Mouse (Mus musculus): ENCODE results near the gene Fam120a.

Fam120a gene

DNA sequence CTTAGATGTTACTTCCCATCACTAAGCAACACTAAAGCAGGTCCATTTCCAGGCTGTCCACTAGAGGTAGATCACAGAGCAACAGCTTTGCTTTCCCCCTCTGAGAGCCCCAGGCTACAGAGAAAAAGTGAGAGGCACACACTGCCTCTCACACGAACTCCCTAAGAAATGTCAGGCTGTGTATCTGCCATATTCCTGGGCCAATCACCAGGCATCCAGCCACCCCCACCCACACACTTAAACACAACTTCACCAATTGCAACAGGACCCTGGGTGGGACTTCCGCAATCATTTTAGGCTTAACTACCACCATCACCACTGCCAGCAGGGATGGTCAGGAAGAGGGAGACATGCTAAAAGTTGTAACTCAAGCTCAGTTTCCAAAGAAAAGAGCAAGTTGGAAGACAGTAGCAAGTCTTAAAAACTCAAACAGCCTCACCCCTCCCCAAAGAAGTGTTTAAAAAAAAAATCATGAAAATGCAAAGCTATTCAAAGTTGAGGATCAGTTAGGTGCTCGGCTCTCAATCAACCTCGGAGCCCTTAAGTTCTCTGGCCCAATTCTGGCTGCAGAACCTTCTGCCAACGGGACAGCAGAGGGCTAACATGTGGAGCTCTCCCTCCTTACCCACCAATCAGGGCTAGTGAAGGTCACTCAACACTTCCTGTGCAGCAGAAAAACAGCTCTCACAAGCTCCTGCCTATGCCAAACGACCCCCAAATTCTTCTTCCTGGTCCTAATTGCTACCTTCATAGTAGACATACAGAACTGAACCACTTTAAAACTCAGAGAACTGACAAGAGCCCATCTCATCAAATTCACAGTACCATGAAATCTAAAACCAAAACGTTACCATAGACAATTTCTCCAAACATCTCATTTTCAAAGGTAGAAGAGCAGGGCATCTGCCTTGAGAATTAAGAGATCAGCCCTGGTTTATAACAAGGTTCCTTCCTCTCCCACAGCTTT, 2.0 kb downstream of the Fam120a start:
- in situ Hi-C loops (cut with MseI, MboI): no loop called here

DNA sequence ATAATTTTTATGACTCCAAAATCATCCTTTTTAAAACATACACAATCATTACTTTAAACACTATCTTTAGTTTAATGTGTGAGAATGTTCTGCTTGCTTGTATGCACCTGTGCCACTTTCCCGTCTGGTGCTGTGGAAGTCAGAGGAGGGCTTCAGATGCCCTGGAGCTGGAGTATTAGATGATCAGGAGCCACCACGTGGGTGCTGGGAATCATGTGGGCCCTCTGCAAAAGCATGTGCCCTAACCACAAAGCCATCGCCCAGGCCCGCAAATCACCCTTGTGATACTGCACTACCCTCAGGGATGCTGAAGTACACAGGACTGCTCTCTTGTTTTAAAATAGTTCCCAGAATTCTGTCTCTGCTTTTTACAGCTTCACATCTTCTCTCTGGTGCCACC, 3.0 kb downstream of the Fam120a start:
- in situ Hi-C loops (cut with MseI, MboI): no loop called here

DNA sequence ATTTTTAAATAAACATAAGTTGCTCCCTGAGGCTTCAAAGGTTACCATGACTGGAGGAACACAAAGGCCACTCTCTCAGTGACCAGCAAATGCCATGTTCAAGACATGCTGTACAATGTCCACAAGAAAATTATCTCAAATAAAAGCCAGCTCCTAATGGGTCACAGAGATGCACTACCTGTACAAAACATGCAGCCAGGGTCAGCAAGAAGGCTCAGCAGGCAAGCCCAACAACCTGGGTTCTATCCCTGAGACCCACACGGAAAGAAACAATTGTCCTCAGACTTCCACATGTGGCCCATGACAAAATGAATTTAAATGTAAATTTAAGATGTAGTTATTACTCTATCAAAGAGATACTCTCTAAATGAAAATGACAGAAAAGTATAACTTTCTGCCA, 4.7 kb downstream of the Fam120a start:
- in situ Hi-C loops (cut with MseI, MboI): no loop called here

DNA sequence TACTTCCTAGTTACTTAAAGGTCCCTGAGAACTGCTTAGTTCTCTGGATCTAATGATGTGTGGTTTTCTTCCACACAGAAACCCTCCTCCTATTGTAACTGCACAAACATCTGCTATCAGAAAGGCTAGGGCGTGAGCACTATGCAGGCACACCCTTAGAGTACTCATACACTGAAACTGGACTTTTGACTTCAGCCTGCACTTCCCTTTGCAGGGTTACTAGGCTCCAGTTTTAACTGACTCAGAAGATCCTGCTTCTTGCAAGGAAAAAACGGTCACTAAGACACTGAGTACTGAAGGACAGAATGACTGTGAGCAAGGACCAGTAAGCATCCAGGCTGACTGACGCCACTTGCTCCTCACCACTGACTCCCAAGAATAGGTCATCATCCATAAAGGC, 5.3 kb downstream of the Fam120a start:
- in situ Hi-C loops (cut with MseI, MboI): no loop called here

DNA sequence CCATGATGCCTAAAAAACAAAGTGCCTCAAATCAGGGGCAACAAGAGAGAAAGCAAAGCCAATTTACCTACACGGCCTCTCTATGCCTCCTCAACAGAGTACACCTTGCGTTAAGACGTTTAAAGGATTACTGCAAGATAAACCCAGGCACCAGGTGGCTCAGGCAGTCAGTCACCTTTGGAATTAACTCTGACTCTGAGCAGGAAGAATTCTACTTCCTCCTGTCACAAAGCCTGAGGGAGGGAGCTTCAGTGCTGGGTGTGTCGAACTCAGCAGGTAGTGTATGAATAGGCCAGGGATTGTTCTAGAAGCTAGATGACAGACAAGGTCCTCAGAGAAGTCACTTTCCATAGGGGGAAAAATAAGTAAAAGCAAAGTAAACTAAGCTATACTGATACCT, 9.2 kb downstream of the Fam120a start:
- in situ Hi-C loops (cut with MseI, MboI): no loop called here

DNA sequence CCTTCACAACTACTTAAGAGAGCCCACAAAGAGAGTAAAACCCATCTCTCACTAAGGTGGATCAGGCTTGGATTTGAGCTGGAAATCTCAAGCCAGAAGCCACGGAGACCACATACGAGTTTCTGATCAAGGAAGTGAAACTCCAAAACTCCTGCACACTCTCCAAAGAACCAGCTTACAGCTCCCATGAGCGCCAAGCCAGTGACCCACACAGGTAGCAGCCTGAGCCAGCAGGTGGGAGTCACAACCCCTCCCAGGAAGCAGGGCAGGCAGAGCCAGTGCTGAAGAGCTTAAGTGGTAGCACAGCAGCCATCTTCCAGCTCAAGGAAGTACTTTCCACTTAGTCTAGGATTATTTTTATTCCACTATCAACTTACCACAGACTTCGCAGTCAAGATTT, 13.0 kb downstream of the Fam120a start:
- in situ Hi-C loops (cut with MseI, MboI): no loop called here

DNA sequence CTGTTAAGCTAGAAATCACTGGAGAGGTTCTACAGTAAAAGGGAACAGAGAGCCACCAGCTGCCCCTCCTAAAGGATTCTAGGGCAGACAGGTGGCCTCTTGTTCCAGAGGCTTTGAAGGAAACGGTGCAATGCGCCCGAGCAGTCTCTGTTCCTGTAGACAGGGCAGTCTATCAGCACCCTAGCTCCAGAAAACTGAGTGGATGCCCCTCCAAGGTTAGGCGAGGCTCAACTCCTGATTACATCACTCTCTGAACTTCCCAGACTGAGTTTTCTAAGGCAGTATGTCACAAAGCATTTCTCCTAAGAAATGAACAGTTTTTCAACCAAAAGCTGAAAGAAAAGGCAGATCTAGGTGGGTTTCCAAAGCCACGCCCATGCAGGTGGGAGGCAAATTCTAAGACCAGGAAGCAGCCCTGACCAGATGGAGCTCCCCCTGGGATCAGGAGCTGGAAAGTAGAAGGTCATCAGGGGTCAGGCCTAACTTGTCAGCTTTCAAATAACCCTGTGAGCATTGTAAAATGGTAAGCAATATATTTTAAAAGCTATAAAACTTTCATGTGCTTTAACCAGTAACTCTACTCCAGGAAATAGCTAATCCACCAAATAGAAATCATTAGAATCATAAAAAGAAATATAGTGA, 17.1 kb downstream of the Fam120a start:
- in situ Hi-C loops (cut with MseI, MboI): no loop called here

DNA sequence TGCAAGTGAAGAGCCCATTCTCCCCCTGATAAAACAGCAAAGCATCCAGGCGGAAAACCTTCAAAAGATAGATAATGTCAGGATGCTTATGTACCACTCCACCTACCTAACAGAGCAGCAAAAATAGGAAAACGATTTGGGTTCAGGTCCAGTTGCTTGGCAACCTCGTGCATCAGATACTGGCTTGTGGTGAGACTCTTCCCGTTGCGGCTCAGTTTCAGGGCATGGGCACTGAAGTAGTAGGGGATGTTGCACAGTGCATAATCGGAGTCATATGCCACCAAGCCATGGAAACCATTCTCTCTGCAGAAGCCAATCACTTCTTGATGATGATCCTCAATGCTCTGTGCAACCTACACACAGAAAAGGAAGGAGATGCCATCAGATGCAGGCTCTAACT, 18.9 kb downstream of the Fam120a start:
- in situ Hi-C loops (cut with MseI, MboI): no loop called here

DNA sequence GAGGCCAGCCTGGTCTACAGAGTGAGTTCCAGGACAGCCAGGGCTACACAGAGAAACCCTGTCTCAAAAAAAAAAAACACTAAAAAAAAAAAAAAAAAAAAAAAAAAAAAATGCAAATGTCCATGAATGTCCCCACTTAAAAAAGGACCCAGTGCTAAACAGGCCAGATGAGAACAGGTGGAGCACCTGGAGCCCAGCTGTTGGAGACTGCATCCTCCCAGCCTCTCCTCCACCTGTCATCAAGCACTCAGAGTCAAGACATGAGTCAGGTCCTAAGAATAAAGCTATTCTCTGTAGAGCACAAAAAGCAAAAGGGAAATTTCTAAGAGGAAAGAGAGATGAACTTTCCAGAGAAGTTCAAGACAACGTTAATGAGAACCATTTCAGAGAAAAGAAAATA, 23.2 kb downstream of the Fam120a start:
- in situ Hi-C loops (cut with MseI, MboI): no loop called here

DNA sequence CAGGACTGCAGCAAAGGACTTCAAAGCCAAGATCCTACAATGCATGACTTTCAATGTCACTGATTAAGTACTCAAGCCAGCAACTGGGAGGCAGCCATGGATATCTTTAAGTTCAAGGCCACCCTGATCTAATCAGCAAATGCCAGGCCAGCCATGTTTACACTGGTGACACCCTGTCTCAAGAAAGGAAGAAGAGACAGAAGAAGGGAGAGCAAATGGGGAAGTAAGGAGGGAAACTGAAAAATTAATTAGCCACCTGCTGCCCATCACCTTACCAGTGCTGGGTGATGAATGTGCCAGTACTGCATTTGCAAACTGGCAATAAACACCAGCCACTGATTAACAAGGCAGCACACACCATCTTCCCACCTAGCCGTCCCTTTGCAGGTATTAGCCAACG, 25.3 kb downstream of the Fam120a start:
- in situ Hi-C loops (cut with MseI, MboI): no loop called here

DNA sequence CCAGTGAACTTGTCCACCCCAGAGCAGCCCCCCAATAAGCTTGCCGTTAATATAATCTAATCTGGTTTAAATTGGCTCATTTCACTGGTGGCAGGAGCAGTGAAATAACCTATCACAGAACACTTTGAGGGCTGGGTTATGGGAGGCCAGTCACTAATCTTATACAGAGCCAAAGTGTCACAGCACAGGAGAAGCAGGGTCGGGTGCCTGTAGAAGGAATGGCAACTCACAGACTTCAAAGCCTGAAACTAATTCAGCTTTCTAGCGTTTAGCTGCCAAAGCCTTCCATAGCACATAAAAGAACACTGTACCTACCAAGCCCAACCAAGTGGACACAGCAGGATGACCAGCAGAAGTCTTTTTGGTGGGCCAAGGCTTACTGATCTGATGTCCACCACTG, 26.0 kb downstream of the Fam120a start:
- in situ Hi-C loops (cut with MseI, MboI): no loop called here

DNA sequence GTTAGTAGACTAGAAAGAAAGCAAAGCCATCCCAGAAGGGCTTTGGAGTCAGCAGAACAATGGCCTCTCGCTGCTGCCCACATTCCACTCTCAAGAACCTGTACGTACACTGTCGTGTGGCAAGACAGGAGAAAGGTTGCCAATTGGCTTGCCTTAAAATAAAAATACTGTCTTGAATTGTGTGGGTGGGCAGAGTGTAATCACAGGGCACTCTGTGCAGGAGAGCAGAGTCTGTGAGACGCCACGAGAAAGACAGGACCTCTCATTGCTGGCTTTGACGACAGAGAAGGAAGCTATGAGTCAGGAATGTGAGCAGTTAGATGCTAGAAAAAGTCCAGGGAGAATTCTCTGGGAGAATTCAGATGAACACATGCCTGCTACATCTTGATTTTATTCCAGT, 33.2 kb downstream of the Fam120a start:
- in situ Hi-C loops (cut with MseI, MboI): no loop called here

DNA sequence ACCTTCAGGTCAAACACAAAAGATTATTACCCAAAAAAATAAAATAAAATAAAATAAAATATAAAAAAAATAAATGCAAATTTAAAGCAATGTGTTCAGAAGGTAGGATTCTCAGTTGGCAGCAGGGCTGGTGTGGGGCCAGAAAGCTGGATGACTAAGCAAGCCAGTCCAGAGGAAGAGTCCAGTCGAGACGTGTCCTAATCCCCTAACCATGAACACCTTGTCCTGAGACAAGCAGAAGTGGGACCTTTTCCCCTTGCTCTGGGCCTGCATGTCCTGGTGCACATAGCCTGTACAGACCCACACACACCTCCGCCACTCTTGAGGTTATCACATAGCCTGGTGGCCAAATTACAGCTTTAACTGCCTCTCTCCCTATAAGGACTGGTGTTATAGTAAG, 35.1 kb downstream of the Fam120a start:
- in situ Hi-C loops (cut with MseI, MboI): no loop called here

DNA sequence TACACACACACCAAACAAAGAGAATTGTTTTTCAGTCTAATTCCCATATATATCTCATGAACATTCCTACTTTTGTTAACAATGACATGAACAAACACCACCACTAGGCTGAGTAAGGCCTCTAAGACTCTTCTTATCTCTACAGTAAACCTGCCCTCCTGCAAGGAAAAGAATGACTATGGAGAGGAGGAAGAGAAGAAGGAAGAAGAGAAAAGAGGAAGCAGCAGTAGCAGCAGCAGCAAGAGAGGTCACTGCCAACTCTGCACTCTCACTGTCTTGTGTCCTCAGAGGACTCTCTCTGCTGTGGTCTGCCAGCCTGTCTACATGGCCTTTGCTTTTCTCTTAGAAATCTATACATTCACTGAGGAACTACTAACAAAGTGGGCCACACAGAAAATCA, 36.1 kb downstream of the Fam120a start:
- in situ Hi-C loops (cut with MseI, MboI): no loop called here

DNA sequence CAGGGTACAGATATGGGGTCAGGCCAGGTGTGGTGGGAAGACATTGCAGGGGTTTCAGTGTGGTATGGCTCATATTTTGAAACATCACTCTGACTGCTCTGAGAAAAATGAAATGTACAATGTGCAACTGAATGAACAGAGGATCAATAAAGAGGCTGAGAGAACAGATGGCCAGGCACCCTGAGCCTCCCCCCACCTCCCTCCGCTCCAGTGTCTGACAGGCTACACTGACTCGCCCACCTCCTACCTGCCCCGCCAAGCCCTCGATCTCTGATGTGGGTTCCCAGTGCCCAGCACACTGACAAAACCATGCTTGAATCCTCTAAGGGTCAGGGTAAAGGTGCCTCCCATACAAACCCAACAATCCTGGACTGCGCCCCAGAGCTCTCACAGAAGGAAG, 36.6 kb downstream of the Fam120a start:
- in situ Hi-C loops (cut with MseI, MboI): no loop called here

DNA sequence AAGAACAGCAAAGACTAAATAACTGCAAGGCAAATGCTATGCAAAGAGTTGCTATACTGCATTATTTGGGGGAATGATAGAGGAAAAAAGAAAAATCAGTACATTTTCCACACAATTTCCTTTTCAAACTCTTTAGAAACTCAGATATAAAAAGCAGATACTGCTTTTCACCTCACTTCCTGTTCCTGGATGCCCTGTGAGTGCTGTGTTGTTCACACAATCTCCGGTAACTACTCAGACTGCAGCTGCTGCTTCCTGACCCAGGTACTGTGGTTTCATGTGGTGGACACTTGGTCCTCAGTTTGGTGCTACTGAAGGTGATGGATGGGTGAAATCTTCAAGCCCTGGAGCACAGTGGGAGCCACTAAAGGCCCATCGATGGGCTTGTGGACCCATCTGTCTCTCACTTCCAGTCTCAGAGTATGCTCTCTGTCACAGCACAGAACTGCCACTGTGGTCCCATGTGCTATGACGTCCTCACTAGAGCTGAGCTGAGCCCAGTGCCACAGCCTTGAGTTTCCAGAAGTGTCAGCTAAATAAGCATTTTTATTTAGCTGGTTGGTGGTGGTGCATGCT, 38.2 kb downstream of the Fam120a start:
- in situ Hi-C loops (cut with MseI, MboI): no loop called here

DNA sequence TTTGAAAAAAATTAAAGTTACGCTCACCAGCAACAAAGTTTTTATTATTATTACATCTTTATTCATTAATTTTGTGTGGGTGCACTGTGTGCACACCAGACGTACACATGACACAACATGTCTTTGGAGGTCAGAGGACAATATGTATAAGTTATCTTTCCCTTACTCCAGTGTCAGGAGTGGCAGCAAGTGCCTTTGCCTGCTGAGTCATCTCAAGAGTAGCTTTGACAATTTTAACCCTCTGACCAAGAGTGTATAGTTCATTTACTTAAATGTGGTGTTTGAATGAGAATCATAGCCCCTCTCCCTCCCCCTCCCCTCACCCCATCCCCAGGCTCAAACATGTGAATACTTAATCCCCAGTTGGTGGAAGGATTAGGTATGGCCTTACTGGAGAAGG, 40.2 kb downstream of the Fam120a start:
- in situ Hi-C loops (cut with MseI, MboI): no loop called here

DNA sequence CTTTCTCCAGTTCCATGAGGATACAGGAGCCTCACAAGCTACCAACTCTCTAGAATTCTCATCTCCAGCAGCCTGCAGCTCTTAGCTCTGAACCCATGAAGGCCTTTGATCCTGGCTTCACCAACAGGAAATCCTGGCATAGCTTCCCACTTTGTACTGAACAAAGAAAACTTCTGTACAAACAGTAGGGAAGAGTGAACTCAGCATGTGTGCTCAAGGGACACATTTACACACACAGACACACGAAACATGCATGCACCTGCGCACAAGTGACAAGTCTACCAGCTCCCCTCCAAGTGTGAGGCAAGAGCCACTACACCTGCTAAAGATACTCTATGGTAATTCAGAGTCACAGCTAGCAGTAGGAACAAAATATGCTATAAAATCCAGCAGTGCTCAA, 45.1 kb downstream of the Fam120a start:
- in situ Hi-C loops (cut with MseI, MboI): no loop called here

DNA sequence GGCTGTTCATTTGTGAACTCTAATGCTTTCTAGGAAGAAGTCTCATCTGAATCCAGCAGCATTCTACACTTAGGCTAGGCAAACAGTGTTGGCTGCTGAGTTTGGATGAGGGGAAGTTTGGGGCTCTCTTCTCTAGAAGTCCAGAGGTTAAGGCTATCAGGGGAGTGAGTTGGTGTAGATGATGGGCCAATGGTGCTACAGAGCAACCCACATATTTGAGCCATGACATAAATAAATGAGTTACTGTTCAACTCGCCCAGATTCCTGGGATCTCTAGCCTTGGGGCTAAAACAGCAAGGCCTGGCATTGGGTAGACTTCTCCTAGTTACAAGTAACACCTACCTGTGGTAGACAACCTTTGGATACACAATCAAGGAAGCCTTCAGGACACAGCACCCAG, 46.6 kb downstream of the Fam120a start:
- in situ Hi-C loops (cut with MseI, MboI): no loop called here

DNA sequence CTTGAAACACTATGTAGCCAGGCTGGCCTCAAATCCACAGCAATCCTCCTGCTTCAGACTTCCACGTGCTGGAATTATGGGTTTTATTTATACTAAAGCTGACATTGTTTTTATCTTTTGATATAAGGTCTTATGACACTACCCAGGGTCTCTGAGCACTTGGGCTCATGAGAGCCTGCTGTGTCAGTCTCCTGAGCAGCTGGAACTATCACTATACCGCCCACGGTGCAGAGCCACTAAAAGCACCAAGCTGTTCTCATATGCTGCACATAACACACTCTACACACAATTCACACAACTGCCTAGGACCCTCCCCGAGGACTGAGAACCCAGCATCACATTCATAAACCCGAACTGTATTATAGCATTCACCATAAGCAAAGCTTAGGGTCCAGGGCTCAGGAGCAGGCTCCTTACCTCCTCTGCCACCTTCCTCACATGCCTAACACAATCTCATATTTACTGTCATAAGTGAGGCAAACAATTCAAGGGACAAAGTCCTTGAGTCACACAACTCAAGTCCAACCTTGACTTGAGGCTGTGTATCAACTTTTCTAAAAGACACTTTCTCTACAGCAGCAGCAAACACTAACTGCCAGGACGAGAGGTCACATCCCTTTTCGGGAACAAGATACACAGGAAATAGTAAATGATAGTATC, 47.9 kb downstream of the Fam120a start:
- in situ Hi-C loops (cut with MseI, MboI): no loop called here

DNA sequence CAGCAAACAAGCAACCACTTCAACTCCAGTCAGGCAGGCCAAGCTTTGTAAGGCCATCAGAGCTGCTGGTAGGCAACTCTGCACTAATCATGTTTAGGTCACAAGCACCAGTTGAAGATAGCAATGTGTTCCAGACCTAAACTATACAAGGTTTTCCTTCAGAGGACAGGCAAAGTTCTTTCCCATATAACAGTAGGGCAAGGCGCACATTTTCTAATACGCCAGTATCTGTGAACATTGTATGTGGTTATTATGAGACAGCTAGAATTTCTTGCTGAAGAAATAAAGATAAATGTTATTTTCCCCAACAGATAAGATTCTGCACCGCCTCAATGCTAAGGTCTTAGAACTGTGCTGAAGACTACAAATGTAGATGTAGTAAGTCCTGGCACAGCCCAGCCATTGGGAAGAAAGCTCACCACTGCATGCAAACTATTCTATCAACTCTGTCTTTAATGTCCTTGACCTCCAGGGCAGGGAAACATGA, 50.7 kb downstream of the Fam120a start:
- in situ Hi-C loops (cut with MseI, MboI): no loop called here

DNA sequence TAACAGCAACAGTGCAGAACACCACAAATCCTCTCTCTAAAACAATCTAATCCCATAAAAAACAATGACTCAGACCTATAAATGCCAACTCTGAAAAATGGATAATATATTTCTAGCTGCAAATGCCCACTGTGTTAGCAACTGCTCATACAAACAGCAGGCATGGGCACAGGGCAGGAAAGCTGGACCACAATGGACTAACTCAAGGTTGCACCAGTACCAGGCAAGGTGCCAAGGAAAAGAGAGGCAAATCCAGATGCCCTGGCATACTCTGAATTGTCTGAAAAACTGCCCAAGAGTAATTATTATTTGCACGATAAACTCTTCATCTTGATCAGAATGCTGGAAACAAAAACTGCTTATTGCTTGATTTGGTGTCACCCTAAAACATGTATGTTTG, 54.1 kb downstream of the Fam120a start:
- in situ Hi-C loops (cut with MseI, MboI): no loop called here
